8 mouse cellular contexts compared by ENCODE assay signal in genomic region chr11:120151113-120151494, GRCm38 (mm10). TPM values are rescaled to one million over a fixed set of nuclear protein-coding genes. Genes with fewer than 3 reads are reported as not detected.
DNase-seq lines count a peak whose midpoint lies in the region; ATAC-seq lines count a peak whose summit lies in the region.

TSS of gene Slc38a10 (minus strand) at chr11:120151346.

- H3K27me3 ChIP-seq in forebrain, embryonic 14.5 days (replicated peaks; ENCODE audit: control insufficient read depth, insufficient read depth, low read length): no peaks in the 10 kb centered on the region
- no peaks in the 10 kb centered on the region for H3K27me3 ChIP-seq in neural tube, embryonic 15.5 days (replicated peaks)

- H3K4me3 ChIP-seq in forebrain, embryonic 14.5 days (ENCODE audit: low read depth, low read length): peak within 1 kb of the TSS; percentile 87
- peak within 1 kb of the TSS; percentile 70 for H3K4me3 ChIP-seq in neural tube, embryonic 15.5 days (replicated peaks)

- no peaks in the 10 kb centered on the region for H3K9me3 ChIP-seq in forebrain, embryonic 14.5 days (replicated peaks; ENCODE audit: control insufficient read depth, low read length)
- no peaks in the 10 kb centered on the region for H3K9me3 ChIP-seq in neural tube, embryonic 15.5 days (replicated peaks)

- H3K27ac ChIP-seq in forebrain, embryonic 14.5 days (ENCODE audit: low read depth, low read length): peak within 1 kb of the TSS; percentile 70
- H3K27ac ChIP-seq in neural tube, embryonic 15.5 days (replicated peaks): peak within 1 kb of the TSS; percentile 82

- WGBS in forebrain, embryonic 14.5 days: under 1% methylated on average over 28 of the region's 28 CpGs
- WGBS in neural tube, embryonic 15.5 days: 0% methylated on average over 27 of the region's 28 CpGs

- peaks cover 14% of the 10 kb centered on the region for H3K4me1 ChIP-seq in forebrain, embryonic 14.5 days (ENCODE audit: control insufficient read depth, insufficient read depth, low read length)
- H3K4me1 ChIP-seq in neural tube, embryonic 15.5 days: peaks cover 17% of the 10 kb centered on the region

- DNase-seq in ES-CJ7 (ENCODE audit: low read depth, low spot score): peak; percentile 100
- DNase-seq in cerebellum, adult 11 months: peak; percentile 100
- peak; percentile 100 for DNase-seq in forebrain, embryonic 14.5 days (ENCODE audit: low spot score)
- DNase-seq in heart, postnatal 14 days: peak; percentile 99 to 100
- DNase-seq in layer of hippocampus, adult 11-12 months (ENCODE audit: low spot score): peak; percentile 100
- peak; percentile 100 for DNase-seq in lung, adult 18-20 months
- DNase-seq in testis, postnatal 14 days (ENCODE audit: low spot score): peak; percentile 100

- intact Hi-C loops in heart, postnatal 14 days (cut with DNase I): no loop called here

- H3K9ac ChIP-seq in forebrain, embryonic 14.5 days (ENCODE audit: low read length): peak within 1 kb of the TSS; percentile 82
- peak within 1 kb of the TSS; percentile 66 for H3K9ac ChIP-seq in neural tube, embryonic 15.5 days (replicated peaks)

- peak; percentile 98 for ATAC-seq in forebrain, embryonic 14.5 days
- peak; percentile 98 for ATAC-seq in neural tube, embryonic 15.5 days (ENCODE audit: low FRiP score)

- no peaks in the 10 kb centered on the region for H3K36me3 ChIP-seq in forebrain, embryonic 14.5 days (ENCODE audit: control insufficient read depth, insufficient read depth, low read length)
- H3K36me3 ChIP-seq in neural tube, embryonic 15.5 days: 0 out of 2 replicates have a peak, but pooled peaks cover 4% of the 10 kb centered on the region

- H3K4me2 ChIP-seq in forebrain, embryonic 14.5 days (ENCODE audit: low read length): peak within 1 kb of the TSS; percentile 78
- H3K4me2 ChIP-seq in neural tube, embryonic 15.5 days: peak within 1 kb of the TSS; percentile 81

RNA-seq across cellular contexts. Expression of gene Slc38a10, which starts in this region (rescaled TPM):
- polyA plus RNA-seq in forebrain, embryonic 14.5 days (2014; fragmentation: Nextera tagmentation; extraction: Ambion mirVana): 53.6 and 72.5 TPM in 2 replicates
- 10 to 100 TPM; 78.7 to 83.5 TPM for total RNA-seq in heart, postnatal 14 days (2021)
- polyA plus RNA-seq in neural tube, embryonic 15.5 days (2015; fragmentation: Nextera tagmentation; extraction: Ambion mirVana): 107 and 112 TPM in 2 replicates

Comparison
In these comparisons a context has a peak if more than half of its experiments do, and no peak if none do; other contexts are left out.
1. Peak in every context shown above with its lines: DNase-seq, ATAC-seq, H3K4me3 ChIP-seq and H3K27ac ChIP-seq.